Mouse (Mus musculus) fat pad, adult 2 months (tissue): ENCODE measurements around the gene Tctex1d2.

Experiments
- DNase-seq: peaks from one replicate; pipeline ENCODE4 v3.0.0-alpha.2; 2011; ENCODE audit warnings: low read depth, low spot score; ENCODE audit errors: extremely low read depth

Tctex1d2 gene

DNA sequence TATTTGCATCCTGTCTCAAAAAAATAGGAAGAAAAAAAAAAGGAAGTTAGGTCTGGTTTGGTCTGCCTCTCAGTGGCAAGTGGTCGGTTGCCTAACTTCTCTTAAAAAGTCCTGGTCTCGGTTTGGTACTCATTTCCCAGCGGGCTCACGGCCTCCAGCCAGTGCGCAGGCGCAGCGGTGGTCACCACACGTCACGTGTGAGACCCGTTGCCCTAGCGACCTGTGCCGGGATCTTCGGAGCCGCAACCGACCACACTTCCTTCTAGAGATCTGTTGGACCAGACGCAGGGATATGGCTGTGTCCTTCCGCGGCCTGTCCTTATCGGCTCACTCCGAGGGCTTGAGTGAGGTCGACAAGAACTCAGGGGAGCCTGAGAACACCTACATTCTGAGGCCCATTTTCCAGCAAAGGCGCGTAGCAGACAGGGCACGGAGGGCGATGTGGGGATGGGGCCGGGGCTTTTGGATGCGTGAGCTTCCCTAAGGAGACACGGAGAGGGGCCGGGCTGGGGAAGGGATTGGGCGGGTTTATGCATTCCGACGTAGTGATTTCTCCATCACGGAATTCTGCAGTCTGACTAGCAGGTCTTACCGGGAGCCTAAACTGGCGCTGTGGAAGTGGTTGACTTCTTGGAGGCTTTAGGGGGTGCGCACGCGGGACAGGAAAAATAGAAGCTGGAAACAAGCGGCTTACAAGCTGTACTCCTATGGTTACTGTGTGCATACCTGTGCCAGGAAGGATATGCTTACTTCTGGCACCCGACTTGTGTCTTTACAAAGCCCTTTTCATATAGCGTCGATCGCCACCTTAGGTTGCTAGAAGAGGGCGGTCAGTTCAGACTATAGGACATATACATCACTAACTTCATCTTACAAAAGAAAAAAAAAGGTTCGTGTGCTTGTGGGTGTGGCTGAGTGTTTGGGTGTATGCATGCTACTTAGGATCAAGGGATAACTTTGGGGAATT is at the start of gene Tctex1d2:
Gene Tctex1d2, plus strand, starts transcription at position 186 of the 967 bp plus-strand sequence.
- peak; percentile 31 for DNase-seq

DNA sequence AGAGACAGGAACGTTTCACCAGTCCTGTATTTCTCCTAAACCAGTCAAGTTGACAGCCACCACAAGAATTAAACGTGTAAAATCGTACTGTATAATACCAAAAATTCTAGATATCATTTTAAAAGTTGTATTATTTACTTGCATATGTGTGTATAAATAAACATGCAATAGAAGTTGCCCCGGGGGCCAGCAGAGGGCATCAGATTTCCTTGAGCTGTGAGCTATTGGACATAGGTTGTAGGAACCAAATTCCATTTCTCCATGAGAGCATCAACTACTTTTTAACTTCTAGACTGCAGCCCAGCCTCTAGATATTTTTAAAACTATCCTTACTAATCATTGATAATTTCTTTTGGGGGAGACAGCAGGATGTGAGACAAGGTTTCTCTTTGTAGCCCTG is 48.2 kb upstream of the Tctex1d2 start:
- no peak for DNase-seq

DNA sequence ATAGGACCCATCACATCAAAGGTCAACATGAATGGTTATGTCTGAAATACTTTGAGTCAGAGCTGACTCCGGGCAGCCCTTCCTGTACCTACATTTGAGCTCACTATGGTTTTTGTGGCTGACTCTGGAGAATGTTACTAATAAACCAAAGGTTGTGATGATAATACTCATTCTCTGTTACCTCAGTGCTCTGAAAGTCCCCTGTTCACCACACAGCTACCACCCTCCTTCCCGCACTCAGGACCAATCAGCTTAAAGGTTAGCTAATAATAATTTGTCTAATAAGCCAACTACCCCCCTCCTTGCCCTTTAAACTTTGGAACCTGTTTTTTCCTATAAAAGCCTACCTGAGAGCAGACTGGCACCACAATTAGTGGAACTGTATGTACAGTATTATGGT is 39.9 kb upstream of the Tctex1d2 start:
- no peak for DNase-seq

- DNase-seq, result no peak
Measured at GRCm38 (mm10) chr16:32382901-32383300, 36.6 kb upstream of the Tctex1d2 start.

- DNase-seq, result no peak
Measured at GRCm38 (mm10) chr16:32384885-32385284, 34.6 kb upstream of the Tctex1d2 start.

- no peak for DNase-seq
Measured at GRCm38 (mm10) chr16:32386826-32387225, 32.7 kb upstream of the Tctex1d2 start.

GRCm38 (mm10) chr16:32389049-32389448 is 30.5 kb upstream of the Tctex1d2 start:
- DNase-seq, result no peak

DNA sequence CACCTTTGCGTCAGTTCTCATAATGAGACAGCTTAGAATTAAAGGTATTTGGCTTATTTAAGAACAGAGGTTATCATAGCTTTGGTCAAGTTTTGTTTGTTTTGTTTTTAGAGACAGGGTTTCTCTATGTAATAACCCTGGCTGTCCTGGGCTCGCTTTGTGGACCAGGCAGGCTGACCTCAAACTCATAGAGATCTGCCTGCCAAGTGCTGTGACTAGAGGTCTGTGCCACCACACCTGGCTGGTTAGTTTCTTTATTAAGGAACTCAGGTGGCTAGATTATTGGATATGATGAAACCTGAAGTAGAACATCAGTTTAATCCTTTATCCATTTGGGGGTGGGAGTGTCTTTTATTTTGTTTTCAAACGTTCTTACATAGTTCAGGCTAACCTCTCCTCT is 29.7 kb upstream of the Tctex1d2 start:
- DNase-seq, result no peak

- DNase-seq, result no peak
Measured at GRCm38 (mm10) chr16:32390882-32391281, 28.6 kb upstream of the Tctex1d2 start.

DNA sequence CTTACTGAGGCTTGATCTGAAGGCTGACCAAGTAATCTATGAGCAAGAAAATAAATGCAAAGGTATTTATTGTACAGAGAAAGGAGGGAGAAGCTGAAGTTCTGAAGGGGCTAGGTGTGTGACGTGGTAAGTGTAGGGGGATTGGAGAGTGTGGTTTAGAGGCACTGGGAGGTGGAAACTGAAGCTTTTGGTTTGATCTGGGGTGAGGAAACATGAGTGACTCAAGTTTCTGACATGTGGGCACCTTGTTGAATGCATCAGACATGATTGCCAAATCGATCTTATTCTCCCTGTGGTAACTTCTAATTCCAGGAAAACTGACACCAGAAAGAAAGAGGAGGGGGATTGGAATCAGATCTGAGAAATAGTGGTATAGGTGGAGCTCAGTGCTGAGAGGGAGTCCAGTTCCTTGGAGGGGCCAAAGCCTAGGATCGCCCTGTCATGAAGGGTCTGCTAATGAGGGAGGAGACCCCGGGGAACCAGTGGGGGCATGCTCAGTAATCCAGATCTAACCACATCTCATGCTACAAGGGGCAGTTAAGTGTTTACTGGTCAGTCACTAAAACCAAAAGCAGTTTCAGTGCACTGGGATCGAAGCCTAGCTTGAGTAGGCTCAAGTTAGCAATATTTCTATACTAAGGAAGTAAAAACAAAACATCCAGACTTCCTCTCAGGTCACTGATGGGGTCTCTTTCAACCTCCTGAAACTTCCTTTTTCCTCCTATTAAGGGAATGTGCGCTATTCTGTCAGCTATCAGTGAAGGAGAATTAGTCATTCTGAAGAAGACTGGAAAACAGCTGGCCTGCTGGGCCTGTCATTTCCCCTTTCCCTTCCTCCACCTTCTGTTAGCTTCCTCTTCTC is 23.6 kb upstream of the Tctex1d2 start:
- DNase-seq, result no peak

- no peak for DNase-seq
Measured at GRCm38 (mm10) chr16:32396541-32396835, 23.0 kb upstream of the Tctex1d2 start.

- no peak for DNase-seq
Measured at GRCm38 (mm10) chr16:32398206-32398605, 21.3 kb upstream of the Tctex1d2 start.

GRCm38 (mm10) chr16:32400267-32400666 is 19.2 kb upstream of the Tctex1d2 start, which contains the start of gene Tm4sf19:
Gene Tm4sf19, plus strand, starts transcription at chr16:32400506.
- DNase-seq, result no peak

DNA sequence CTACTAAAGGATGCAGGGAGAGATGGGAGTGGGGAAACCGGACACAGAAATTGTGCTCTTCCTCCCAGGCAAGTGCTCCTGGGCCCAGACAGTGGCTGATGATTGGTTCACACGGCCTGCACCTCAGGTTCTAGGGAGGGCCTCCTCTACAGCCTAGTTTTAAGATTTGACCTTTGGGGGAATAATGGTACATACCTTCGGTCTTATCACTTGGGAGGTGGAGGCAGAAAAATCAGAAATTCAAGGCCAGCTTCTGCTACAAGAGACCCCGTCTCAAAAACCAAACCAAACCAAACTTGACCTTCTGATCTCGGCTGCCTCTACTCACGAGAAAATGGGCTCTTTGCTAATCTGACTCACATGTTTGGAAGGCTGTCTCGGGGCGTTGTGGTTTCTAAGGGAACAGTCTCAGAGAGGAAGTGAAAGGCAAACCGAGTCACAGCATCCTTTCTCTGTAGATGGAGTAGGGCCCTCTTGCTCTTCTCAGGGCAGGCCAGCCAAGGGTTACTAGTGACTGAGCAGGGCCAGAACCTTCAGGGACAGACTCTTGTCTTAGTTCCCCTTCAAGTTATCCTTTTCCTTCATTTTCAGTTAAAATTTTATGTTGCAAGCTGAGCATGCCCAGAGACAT is 18.1 kb upstream of the Tctex1d2 start:
- no peak for DNase-seq

DNA sequence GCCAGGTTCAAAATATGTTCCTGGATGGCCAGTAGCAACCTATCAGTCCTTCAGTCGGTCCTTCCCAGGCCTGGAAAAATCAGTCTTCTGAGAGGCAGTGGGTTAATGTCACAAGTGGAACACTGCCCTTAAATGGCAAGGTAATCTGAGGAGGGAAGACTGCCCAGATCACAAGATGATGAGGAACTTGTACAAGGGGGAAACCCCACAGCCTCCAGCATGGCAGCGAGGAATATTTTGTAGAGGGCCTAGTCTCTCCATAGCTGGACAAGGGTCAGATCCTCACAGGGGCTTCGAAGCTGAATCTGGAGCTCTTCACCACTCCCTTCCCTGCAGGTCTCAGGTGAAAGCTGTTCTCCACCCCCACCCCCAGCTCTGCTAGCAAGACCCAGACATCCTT is 16.7 kb upstream of the Tctex1d2 start:
- DNase-seq, result no peak

- DNase-seq, result no peak
Measured at GRCm38 (mm10) chr16:32405716-32406115, 13.8 kb upstream of the Tctex1d2 start.

GRCm38 (mm10) chr16:32406671-32407070 is 12.8 kb upstream of the Tctex1d2 start:
- no peak for DNase-seq

DNA sequence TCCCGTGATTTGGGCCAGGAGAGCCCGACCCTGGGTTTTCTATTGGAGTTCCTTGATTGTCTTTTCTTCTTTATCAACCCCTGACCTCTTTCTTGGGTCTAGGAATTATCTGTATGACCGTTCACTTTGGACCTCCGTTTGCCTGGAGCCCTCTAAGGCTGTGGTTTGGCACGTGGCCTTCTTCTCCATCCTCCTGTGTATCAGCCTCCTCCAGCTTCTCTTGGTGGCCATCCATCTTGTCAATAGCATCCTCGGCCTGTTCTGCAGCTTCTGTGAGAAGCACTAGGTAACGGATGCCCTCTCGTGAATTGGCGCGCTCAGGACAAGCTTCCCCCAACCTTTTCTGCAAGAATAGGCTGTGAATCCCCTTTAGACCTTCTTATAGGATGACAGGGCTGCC is 11.8 kb upstream of the Tctex1d2 start:
- DNase-seq, result no peak

DNA sequence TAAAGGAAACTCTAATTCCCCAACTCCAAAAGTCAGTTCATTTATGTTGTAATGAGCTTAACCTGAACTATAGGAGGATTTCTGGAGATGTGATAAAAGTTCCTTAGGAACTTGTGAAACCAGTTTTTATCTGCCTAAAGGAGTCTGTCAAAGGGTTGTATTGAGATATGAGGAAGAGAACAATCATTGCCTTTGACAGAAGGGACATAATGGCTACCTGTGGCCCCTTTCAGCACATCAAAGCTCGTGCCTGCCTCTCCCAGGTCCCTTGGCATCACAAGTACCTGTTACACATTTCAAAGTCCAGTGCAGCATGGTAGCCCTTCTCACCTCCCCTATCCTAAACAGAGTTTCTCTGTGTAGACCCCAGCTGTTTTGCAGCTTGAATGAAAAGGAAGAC is 2.0 kb upstream of the Tctex1d2 start:
- DNase-seq, result peak; percentile 30

- DNase-seq, result no peak
Measured at GRCm38 (mm10) chr16:32427506-32427905, 8.0 kb downstream of the Tctex1d2 start.

DNA sequence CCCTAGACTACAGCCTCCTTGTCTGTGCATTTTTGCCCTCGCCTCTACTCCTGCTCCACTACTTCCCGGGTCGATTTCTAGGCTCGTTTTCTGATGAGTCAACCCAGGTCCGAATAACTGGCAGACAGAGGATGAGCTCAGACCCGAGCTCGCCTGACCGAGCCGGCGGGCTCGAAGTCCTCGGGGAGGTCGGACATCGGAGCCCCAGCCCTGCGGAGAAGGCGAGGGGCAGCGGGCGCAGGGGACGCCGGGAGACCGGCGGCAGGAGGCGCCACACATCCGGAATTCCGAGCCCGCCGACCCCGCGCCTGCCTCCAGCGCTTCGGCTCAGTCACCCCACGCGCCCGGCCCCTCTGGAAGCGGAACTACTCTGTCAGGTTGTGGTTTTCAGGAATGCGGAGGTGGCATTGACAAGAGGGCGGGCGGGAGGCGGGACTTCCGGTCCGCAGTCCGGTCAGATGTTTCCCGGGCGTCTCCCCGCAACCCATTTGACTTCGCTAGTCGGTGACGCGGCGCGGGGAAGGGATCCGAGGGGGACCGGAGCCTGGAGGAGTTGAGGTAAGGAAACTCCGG is 11.1 kb downstream of the Tctex1d2 start, which contains the start of gene Pcyt1a:
Gene Pcyt1a, plus strand, starts transcription at position 448 of the 573 bp plus-strand sequence.
- DNase-seq, result no peak
